Mouse (Mus musculus): ENCODE data around the gene Asic3. TPM values are rescaled to one million over a fixed set of nuclear protein-coding genes. Genes with fewer than 3 reads are reported as not detected.

Asic3 gene
- polyA plus RNA-seq, 1 experiment: 1.9 TPM

DNA sequence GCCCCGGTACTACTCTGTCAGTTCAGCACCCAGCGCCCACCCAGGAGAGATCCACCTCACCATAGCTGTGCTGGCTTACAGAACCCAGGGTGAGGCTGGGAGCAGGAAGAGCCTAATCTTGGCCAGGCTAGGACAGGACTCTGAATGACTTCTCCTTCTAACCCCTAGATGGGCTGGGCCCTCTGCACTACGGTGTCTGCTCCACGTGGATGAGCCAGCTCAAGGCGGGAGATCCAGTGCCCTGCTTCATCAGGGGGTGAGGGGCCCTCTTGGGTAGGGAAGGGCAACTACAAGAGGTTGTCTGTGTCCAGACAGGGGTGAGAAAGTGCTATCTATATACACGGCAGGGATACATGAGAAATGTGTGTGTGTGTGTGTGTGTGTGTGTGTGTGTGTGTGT lies 31.7 kb upstream of the Asic3 start:
- Histone ChIP-seq H3K27me3 (ENCODE audit: control insufficient read depth, insufficient read depth, low read length) (no peaks in the 10 kb centered on the region), H3K4me3 (ENCODE audit: low read depth, low read length) (no peak overlapping the region), H3K36me3 (ENCODE audit: control insufficient read depth, insufficient read depth, low read length) (no peaks in the 10 kb centered on the region), H3K4me1 (ENCODE audit: control insufficient read depth, insufficient read depth, insufficient read length, low read length) (peaks cover 10% of the 10 kb centered on the region; the same call in 1 of the 2 replicates), H3K27ac (ENCODE audit: insufficient read depth, low read depth, low read length) (no peak overlapping the region)
- 62% methylated on average over 6 of the region's 6 CpGs for WGBS
- TF ChIP-seq POLR2A (IDR thresholded peaks at IDR 0.05; ENCODE audit: low read depth, low read length): no peak
- no peak for TF ChIP-seq CTCF (IDR thresholded peaks at IDR 0.05; ENCODE audit: extremely low read depth, insufficient read length, insufficient replicate concordance, low read depth, low read length)

- no peaks in the 10 kb centered on the region for H3K36me3 ChIP-seq (ENCODE audit: control insufficient read depth, insufficient read depth, low read length)
- H3K4me1 ChIP-seq (ENCODE audit: control insufficient read depth, insufficient read depth, insufficient read length, low read length): peaks cover 10% of the 10 kb centered on the region; the same call in 1 of the 2 replicates
- H3K27me3 ChIP-seq (ENCODE audit: control insufficient read depth, insufficient read depth, low read length): peaks cover 2% of the 10 kb centered on the region; the same call in 1 of the 2 replicates
- no peak for TF ChIP-seq CTCF (IDR thresholded peaks at IDR 0.05; ENCODE audit: extremely low read depth, insufficient read length, insufficient replicate concordance, low read depth, low read length)
- no peak for TF ChIP-seq POLR2A (IDR thresholded peaks at IDR 0.05; ENCODE audit: low read depth, low read length)
- no peak overlapping the region for H3K27ac ChIP-seq (ENCODE audit: insufficient read depth, low read depth, low read length)
- H3K4me3 ChIP-seq (ENCODE audit: low read depth, low read length): no peak overlapping the region
- 49% methylated on average over 2 of the region's 2 CpGs for WGBS
These were observed 31.2 kb upstream of the Asic3 start for GRCm38 (mm10) chr5:24381988-24382387.

- TF ChIP-seq POLR2A (IDR thresholded peaks at IDR 0.05; ENCODE audit: low read depth, low read length): no peak
- TF ChIP-seq CTCF (IDR thresholded peaks at IDR 0.05; ENCODE audit: extremely low read depth, insufficient read length, insufficient replicate concordance, low read depth, low read length): peak; percentile 52; the same call in 1 of the 2 replicates
- 3% methylated on average over 34 of the region's 34 CpGs for WGBS
- H3K27ac ChIP-seq (ENCODE audit: insufficient read depth, low read depth, low read length): no peak overlapping the region
These were observed 29.9 kb upstream of the Asic3 start for GRCm38 (mm10) chr5:24383026-24383859.

DNA sequence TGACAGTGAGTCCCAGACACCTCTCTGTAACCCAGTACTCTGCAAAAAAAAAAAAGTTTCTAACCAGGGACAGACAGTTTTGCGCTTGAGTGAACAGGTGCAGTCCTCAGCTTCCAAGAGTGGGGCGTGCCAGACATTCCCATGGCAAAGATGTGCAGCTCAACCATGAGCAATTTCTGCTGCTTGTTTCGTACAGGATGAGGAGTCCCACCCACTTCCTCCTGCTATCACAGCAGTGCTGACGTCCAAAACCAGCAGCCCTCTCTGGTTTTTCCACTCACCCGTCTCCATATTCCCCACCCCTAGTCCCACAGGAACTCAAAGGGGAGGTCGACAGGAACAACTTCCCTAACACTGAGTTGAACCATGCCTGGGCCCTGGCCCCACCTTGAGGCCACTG lies 28.8 kb upstream of the Asic3 start:
- Histone ChIP-seq H3K36me3 (ENCODE audit: control insufficient read depth, insufficient read depth, low read length) (no peaks in the 10 kb centered on the region), H3K4me1 (ENCODE audit: control insufficient read depth, insufficient read depth, insufficient read length, low read length) (peaks cover 24% of the 10 kb centered on the region), H3K4me3 (ENCODE audit: low read depth, low read length) (no peak overlapping the region), H3K27ac (ENCODE audit: insufficient read depth, low read depth, low read length) (no peak overlapping the region), H3K27me3 (ENCODE audit: control insufficient read depth, insufficient read depth, low read length) (peaks cover 14% of the 10 kb centered on the region; the same call in 1 of the 2 replicates)
- TF ChIP-seq POLR2A (IDR thresholded peaks at IDR 0.05; ENCODE audit: low read depth, low read length) (no peak), CTCF (IDR thresholded peaks at IDR 0.05; ENCODE audit: extremely low read depth, insufficient read length, insufficient replicate concordance, low read depth, low read length) (no peak)
- 61% methylated on average over 6 of the region's 6 CpGs for WGBS

More at GRCm38 (mm10) chr5:24383026-24383859, 29.9 kb upstream of the Asic3 start:
- H3K36me3 ChIP-seq (ENCODE audit: control insufficient read depth, insufficient read depth, low read length): no peaks in the 10 kb centered on the region
- H3K4me3 ChIP-seq (ENCODE audit: low read depth, low read length): peak overlapping the region; percentile 59
- H3K4me1 ChIP-seq (ENCODE audit: control insufficient read depth, insufficient read depth, insufficient read length, low read length): peaks cover 20% of the 10 kb centered on the region
- H3K27me3 ChIP-seq (ENCODE audit: control insufficient read depth, insufficient read depth, low read length): peaks cover 12% of the 10 kb centered on the region; the same call in 1 of the 2 replicates

- Histone ChIP-seq H3K4me3 (ENCODE audit: low read depth, low read length) (no peak overlapping the region), H3K36me3 (ENCODE audit: control insufficient read depth, insufficient read depth, low read length) (no peaks in the 10 kb centered on the region), H3K27ac (ENCODE audit: insufficient read depth, low read depth, low read length) (no peak overlapping the region), H3K27me3 (ENCODE audit: control insufficient read depth, insufficient read depth, low read length) (peaks cover 14% of the 10 kb centered on the region; the same call in 1 of the 2 replicates), H3K4me1 (ENCODE audit: control insufficient read depth, insufficient read depth, insufficient read length, low read length) (peaks cover 25% of the 10 kb centered on the region)
- 93% methylated on average over 5 of the region's 5 CpGs for WGBS
- TF ChIP-seq POLR2A (IDR thresholded peaks at IDR 0.05; ENCODE audit: low read depth, low read length): no peak
- TF ChIP-seq CTCF (IDR thresholded peaks at IDR 0.05; ENCODE audit: extremely low read depth, insufficient read length, insufficient replicate concordance, low read depth, low read length): no peak
These were observed 27.8 kb upstream of the Asic3 start for GRCm38 (mm10) chr5:24385374-24385773.

- Histone ChIP-seq H3K36me3 (ENCODE audit: control insufficient read depth, insufficient read depth, low read length) (no peaks in the 10 kb centered on the region), H3K27ac (ENCODE audit: insufficient read depth, low read depth, low read length) (no peak overlapping the region), H3K27me3 (ENCODE audit: control insufficient read depth, insufficient read depth, low read length) (peaks cover 14% of the 10 kb centered on the region; the same call in 1 of the 2 replicates), H3K4me3 (ENCODE audit: low read depth, low read length) (no peak overlapping the region), H3K4me1 (ENCODE audit: control insufficient read depth, insufficient read depth, insufficient read length, low read length) (peaks cover 25% of the 10 kb centered on the region)
- WGBS: 85% methylated on average over 10 of the region's 10 CpGs
- TF ChIP-seq POLR2A (IDR thresholded peaks at IDR 0.05; ENCODE audit: low read depth, low read length) (no peak), CTCF (IDR thresholded peaks at IDR 0.05; ENCODE audit: extremely low read depth, insufficient read length, insufficient replicate concordance, low read depth, low read length) (no peak)
These were observed 27.2 kb upstream of the Asic3 start for GRCm38 (mm10) chr5:24385887-24386550.
